Mouse (Mus musculus) bone marrow macrophage, adult 2 months (primary cell): Measurements from ENCODE around the gene Ccdc27.

Experiments used
- CTCF ChIP-seq: IDR thresholded peaks from 2 replicates; pipeline ENCODE4 v1.5.1; 2012; ENCODE audit warnings: low read depth, mild to moderate bottlenecking, low read length, moderate library complexity
- POLR2A ChIP-seq: IDR thresholded peaks from 2 replicates; pipeline ENCODE4 v1.6.1; 2012; ENCODE audit warnings: mild to moderate bottlenecking, low read depth, low read length, borderline replicate concordance

DNA sequence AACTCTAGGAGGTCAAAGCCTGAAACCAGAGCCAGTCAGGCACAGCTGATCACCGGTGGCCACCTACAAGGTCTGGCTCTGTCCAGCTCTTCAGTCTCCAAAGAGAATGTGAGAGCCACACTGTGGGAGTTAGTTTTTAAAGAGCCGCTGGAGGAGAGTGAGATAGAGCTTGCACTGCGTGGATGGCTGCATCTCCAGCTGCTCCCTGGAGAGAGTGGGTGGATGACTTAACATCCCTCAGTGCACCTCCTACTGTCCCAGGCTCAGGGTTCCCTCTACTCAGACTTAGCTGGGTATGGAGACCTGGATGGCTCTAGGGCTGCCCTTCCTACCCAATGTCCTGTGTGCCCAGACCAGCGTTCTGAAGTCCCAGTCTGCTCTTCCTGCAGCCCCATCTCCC, 37.7 kb upstream of the Ccdc27 start:
- TF ChIP-seq CTCF (no peak), POLR2A (no peak)
